Mouse (Mus musculus) liver, embryonic 14.5 days (tissue): ENCODE results near the gene Dynlt1a.
"Not testable (repeated sequence)": the region's sequence is repeated elsewhere in the genome, so short reads cannot be mapped to it uniquely, and the experiment has no call there.

Experiments used
- CTCF ChIP-seq: IDR thresholded peaks from 2 replicates; pipeline ENCODE4 v1.5.1; 2016; ENCODE audit warnings: antibody characterized with exemption, low read depth, control low read depth
- EP300 ChIP-seq: IDR thresholded peaks from 2 replicates; pipeline ENCODE4 v1.6.1; 2016; ENCODE audit warnings: antibody characterized with exemption, low read depth

DNA sequence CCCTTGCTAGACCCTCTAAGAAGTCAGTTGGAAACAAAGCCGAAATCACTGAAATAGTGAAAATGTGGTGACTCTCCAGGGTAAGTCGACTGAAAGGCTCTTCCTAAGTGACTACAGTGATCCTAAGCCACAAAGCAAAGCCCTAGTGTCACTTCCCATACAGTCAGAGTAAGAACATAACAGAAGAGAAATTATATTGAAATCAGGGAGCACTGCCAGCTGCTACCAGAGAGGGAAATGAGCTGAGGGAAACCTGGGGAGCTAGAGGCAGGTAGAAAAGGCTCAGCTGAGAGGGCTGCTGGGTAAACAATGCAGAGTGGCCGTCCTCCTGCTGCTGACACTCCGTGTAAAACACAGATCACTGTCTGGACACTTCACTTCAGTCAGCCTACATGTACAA lies 1.6 kb downstream of the Dynlt1a start:
- not testable (repeated sequence) for TF ChIP-seq CTCF, EP300
